Mouse (Mus musculus): ENCODE measurements at regions not wholly inside any gene's neighbourhood (a gene's known extent, or its start where the extent isn't known, plus 50 kb on each side); places are given as distances from the start of the nearest gene placed in this dataset.
"Not testable (repeated sequence)": the region's sequence is repeated elsewhere in the genome, so short reads cannot be mapped to it uniquely, and the experiment has no call there.

DNA sequence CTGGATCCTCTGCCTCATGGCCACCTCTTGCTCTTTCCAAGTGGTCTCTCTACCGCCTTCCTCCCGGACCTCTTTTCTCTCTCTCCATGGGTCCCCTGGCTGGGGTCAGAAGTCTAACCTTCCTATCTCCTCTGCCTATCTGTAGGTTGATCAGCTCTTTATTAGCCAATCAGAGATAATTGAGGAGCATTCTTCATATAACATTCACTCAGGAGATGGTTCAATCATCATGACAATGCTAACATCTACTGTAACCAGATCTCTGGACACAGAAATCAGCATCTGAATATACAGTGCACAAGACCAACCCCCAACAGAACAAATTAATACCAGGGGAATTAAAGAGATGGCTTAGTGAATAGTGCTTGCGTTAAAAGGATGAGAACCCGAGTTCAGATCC lies 492.1 kb upstream of the Smim15 start:
- no peaks in the 10 kb centered on the region for H3K4me1 ChIP-seq (ENCODE audit: control insufficient read depth, insufficient read depth)
- no peaks in the 10 kb centered on the region for H3K27me3 ChIP-seq (ENCODE audit: control insufficient read depth, insufficient read depth, low read length)
- H3K9me3 ChIP-seq (replicated peaks; ENCODE audit: control insufficient read depth, low read length): no peaks in the 10 kb centered on the region
- no peak overlapping the region for H3K4me2 ChIP-seq (ENCODE audit: low read depth, low read length)
- no peak overlapping the region for H3K4me3 ChIP-seq (ENCODE audit: low read depth, low read length)
- ATAC-seq (ENCODE audit: insufficient read depth, low read depth): no peak
- no peak for DNase-seq (ENCODE audit: low spot score)
- no peak overlapping the region for H3K27ac ChIP-seq (ENCODE audit: low read depth)
- no peak for TF ChIP-seq EP300 (IDR thresholded peaks at IDR 0.05; ENCODE audit: low read depth)
- TF ChIP-seq CTCF (IDR thresholded peaks at IDR 0.05; ENCODE audit: low read depth): no peak
- no peak overlapping the region for H3K9ac ChIP-seq (replicated peaks; ENCODE audit: low read depth, low read length)
- 86% methylated on average over 4 of the region's 4 CpGs for WGBS
- no peaks in the 10 kb centered on the region for H3K36me3 ChIP-seq (replicated peaks; ENCODE audit: control insufficient read depth, insufficient read depth, low read length)

DNA sequence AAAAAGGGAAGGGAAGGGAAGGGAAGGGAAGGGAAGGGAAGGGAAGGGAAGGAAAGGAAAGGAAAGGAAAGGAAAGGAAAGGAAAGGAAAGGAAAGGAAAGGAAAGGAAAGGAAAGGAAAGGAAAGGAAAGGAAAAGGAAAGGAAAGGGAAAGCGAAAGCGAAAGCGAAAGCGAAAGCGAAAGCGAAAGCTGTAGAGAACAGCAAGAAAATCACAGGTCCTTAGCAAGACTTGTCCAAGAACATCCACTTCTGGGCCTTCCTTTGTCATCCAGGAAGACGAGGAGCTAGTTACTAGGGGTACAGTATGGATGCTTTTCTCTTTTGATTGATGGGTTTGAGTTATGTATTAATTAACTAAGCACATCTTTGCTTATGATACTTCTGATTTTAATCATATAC lies 494.3 kb upstream of the Smim15 start:
- not testable (repeated sequence) for H3K27ac ChIP-seq (ENCODE audit: low read depth); H3K9me3 ChIP-seq (replicated peaks; ENCODE audit: control insufficient read depth, low read length); ATAC-seq (ENCODE audit: insufficient read depth, low read depth); H3K4me1 ChIP-seq (ENCODE audit: control insufficient read depth, insufficient read depth); H3K27me3 ChIP-seq (ENCODE audit: control insufficient read depth, insufficient read depth, low read length); H3K4me2 ChIP-seq (ENCODE audit: low read depth, low read length); H3K36me3 ChIP-seq (replicated peaks; ENCODE audit: control insufficient read depth, insufficient read depth, low read length); DNase-seq (ENCODE audit: low spot score); H3K9ac ChIP-seq (replicated peaks; ENCODE audit: low read depth, low read length); H3K4me3 ChIP-seq (ENCODE audit: low read depth, low read length)
- WGBS: 87% methylated on average over 7 of the region's 7 CpGs

DNA sequence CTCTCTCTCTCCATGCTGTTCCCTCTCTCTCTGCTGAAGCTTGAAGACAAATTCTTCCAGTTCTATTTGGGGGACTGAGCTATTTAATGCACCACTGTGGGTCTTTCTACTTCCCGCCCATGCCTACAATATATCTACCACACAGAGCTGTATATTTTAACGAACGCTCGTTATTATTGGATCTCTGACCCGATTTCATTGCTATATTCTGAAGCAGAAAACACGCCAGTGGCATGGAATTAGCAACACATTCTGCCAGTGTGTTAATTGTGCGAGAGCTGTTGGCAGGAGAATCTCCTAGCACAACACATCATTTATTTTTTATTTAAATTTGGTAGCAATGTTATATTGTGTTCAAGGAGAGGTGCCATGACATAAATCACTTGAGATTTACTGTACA lies 497.2 kb upstream of the Smim15 start:
- Histone ChIP-seq H3K9ac (replicated peaks; ENCODE audit: low read depth, low read length) (no peak overlapping the region), H3K4me3 (ENCODE audit: low read depth, low read length) (no peak overlapping the region), H3K9me3 (replicated peaks; ENCODE audit: control insufficient read depth, low read length) (no peaks in the 10 kb centered on the region), H3K4me1 (ENCODE audit: control insufficient read depth, insufficient read depth) (no peaks in the 10 kb centered on the region), H3K27me3 (ENCODE audit: control insufficient read depth, insufficient read depth, low read length) (no peaks in the 10 kb centered on the region), H3K36me3 (replicated peaks; ENCODE audit: control insufficient read depth, insufficient read depth, low read length) (no peaks in the 10 kb centered on the region), H3K27ac (ENCODE audit: low read depth) (no peak overlapping the region), H3K4me2 (ENCODE audit: low read depth, low read length) (no peak overlapping the region)
- no peak for DNase-seq (ENCODE audit: low spot score)
- WGBS: 86% methylated on average over 7 of the region's 7 CpGs
- TF ChIP-seq EP300 (IDR thresholded peaks at IDR 0.05; ENCODE audit: low read depth): no peak
- no peak for TF ChIP-seq CTCF (IDR thresholded peaks at IDR 0.05; ENCODE audit: low read depth)
- no peak for ATAC-seq (ENCODE audit: insufficient read depth, low read depth)

DNA sequence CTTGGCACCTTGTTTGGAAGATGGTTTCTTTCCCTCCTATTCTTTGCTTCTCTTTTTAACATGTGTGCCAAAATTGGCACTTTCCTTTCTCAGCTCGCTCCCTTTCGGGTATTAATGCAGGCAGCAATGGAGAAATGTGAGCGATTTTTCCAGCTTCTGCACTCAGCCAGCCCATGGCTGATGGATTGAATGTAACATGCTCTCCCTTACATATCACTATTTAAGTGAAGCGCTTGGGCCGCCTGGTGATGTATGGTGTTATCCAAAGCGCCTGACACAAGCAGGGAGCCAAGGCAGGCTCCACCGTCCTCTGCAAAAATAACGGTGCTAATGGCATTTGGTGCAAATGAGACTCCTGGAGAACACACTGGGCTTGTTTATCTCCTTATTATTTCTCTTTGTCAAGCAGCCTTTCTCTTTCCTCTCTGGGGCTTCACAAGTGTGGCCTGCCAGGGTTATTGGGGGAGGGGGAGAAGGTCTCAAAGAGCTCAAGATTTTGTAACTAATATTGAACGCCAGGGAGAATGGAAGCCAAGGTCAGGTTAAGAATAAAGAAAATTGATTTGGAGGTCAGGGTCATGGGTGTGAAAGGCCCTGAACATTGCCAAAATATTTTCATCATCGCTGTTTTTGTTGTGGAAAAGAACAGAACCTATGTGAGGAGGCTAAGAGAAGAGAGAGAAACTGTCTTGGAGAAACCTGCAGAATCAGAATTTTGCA lies 497.9 kb upstream of the Smim15 start:
- no peaks in the 10 kb centered on the region for H3K4me1 ChIP-seq (ENCODE audit: control insufficient read depth, insufficient read depth)
- H3K27me3 ChIP-seq (ENCODE audit: control insufficient read depth, insufficient read depth, low read length): no peaks in the 10 kb centered on the region
- H3K27ac ChIP-seq (ENCODE audit: low read depth): no peak overlapping the region
- H3K4me3 ChIP-seq (ENCODE audit: low read depth, low read length): no peak overlapping the region
- no peak overlapping the region for H3K4me2 ChIP-seq (ENCODE audit: low read depth, low read length)
- ATAC-seq (ENCODE audit: insufficient read depth, low read depth) (no peak), DNase-seq (ENCODE audit: low spot score) (no peak)
- WGBS: 59% methylated on average over 10 of the region's 10 CpGs
- no peaks in the 10 kb centered on the region for H3K9me3 ChIP-seq (replicated peaks; ENCODE audit: control insufficient read depth, low read length)
- no peaks in the 10 kb centered on the region for H3K36me3 ChIP-seq (replicated peaks; ENCODE audit: control insufficient read depth, insufficient read depth, low read length)
- TF ChIP-seq EP300 (IDR thresholded peaks at IDR 0.05; ENCODE audit: low read depth) (no peak), CTCF (IDR thresholded peaks at IDR 0.05; ENCODE audit: low read depth) (no peak)
- no peak overlapping the region for H3K9ac ChIP-seq (replicated peaks; ENCODE audit: low read depth, low read length)

DNA sequence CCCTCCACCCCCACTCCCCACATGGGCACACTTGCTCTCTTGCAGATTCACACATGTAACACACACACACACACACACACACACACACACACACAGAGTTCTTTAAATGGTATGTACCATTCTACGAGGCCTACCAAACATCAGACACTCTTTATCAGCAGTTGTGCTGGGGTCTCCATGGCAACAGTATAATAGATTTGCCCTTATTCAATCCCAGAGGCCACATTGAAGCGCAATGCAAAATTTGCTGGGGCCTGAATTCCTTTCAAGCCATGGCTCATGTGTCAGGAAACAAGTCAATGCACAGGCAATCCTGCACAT lies 502.7 kb upstream of the Smim15 start:
- H3K27me3 ChIP-seq (ENCODE audit: control insufficient read depth, insufficient read depth, low read length): no peaks in the 10 kb centered on the region
- TF ChIP-seq EP300 (IDR thresholded peaks at IDR 0.05; ENCODE audit: low read depth) (no peak), CTCF (IDR thresholded peaks at IDR 0.05; ENCODE audit: low read depth) (no peak)
- 40% methylated on average over 2 of the region's 2 CpGs for WGBS
- no peaks in the 10 kb centered on the region for H3K4me1 ChIP-seq (ENCODE audit: control insufficient read depth, insufficient read depth)
- ATAC-seq (ENCODE audit: insufficient read depth, low read depth): no peak
- DNase-seq (ENCODE audit: low spot score): no peak
- no peak overlapping the region for H3K27ac ChIP-seq (ENCODE audit: low read depth)
- no peak overlapping the region for H3K4me3 ChIP-seq (ENCODE audit: low read depth, low read length)
- H3K9ac ChIP-seq (replicated peaks; ENCODE audit: low read depth, low read length): no peak overlapping the region
- no peak overlapping the region for H3K4me2 ChIP-seq (ENCODE audit: low read depth, low read length)
- no peaks in the 10 kb centered on the region for H3K36me3 ChIP-seq (replicated peaks; ENCODE audit: control insufficient read depth, insufficient read depth, low read length)
- no peaks in the 10 kb centered on the region for H3K9me3 ChIP-seq (replicated peaks; ENCODE audit: control insufficient read depth, low read length)
